Mouse (Mus musculus) adrenal gland, postnatal 25 days (tissue): ENCODE data around the gene Hoxa4. TPM values are rescaled to one million over a fixed set of nuclear protein-coding genes. Genes with fewer than 3 reads are reported as not detected.

Experiments
- DNase-seq: peaks from one replicate; pipeline ENCODE4 v3.0.0; 2021; ENCODE audit warnings: mixed read lengths
- total RNA-seq: library from RNA; stranded (reverse); gene quantifications from 2 replicates; pipeline ENCODE4 v1.2.3, GENCODE M21; 2021

Gene Hoxa4
- total RNA-seq, 1 experiment from 2014 or later, result 3.8 TPM

GRCm38 (mm10) chr6:52216691-52217458 is 25.3 kb upstream of the Hoxa4 start:
- DNase-seq, result peak; percentile 48

GRCm38 (mm10) chr6:52215771-52216535 is 24.4 kb upstream of the Hoxa4 start:
- peak; percentile 32 for DNase-seq

GRCm38 (mm10) chr6:52215070-52215469 is 23.5 kb upstream of the Hoxa4 start:
- DNase-seq, result no peak

- DNase-seq, result no peak
Observed at GRCm38 (mm10) chr6:52214271-52214670, 22.7 kb upstream of the Hoxa4 start.

- peak; percentile 73 for DNase-seq
Observed at GRCm38 (mm10) chr6:52213119-52213986, 21.8 kb upstream of the Hoxa4 start, which contains the start of the genes Hoxa3 and Gm28308. TSS of gene Hoxa3 (minus strand) at chr6:52213336. TSS of gene Gm28308 (minus strand) at chr6:52213339.

GRCm38 (mm10) chr6:52212556-52213118 is 21.1 kb upstream of the Hoxa4 start:
- peak; percentile 59 for DNase-seq

GRCm38 (mm10) chr6:52211961-52212360 is 20.4 kb upstream of the Hoxa4 start:
- peak; percentile 27 for DNase-seq

- DNase-seq, result peak; percentile 85
Observed at GRCm38 (mm10) chr6:52211170-52211935, 19.8 kb upstream of the Hoxa4 start.

- peak; percentile 14 for DNase-seq
Observed at GRCm38 (mm10) chr6:52209685-52210046, 18.1 kb upstream of the Hoxa4 start.

- no peak for DNase-seq
Observed at GRCm38 (mm10) chr6:52208868-52209684, 17.5 kb upstream of the Hoxa4 start.

GRCm38 (mm10) chr6:52208072-52208867 is 16.7 kb upstream of the Hoxa4 start, which contains the start of gene Hoxa6:
TSS of gene Hoxa6 (minus strand) at chr6:52208722.
- peak; percentile 81 for DNase-seq

- no peak for DNase-seq
Observed at GRCm38 (mm10) chr6:52207684-52207976, 16.1 kb upstream of the Hoxa4 start.

- no peak for DNase-seq
Observed at GRCm38 (mm10) chr6:52206882-52207683, 15.5 kb upstream of the Hoxa4 start.

- DNase-seq, result peak; percentile 21
Observed at GRCm38 (mm10) chr6:52205638-52206621, 14.4 kb upstream of the Hoxa4 start.

- DNase-seq, result no peak
Observed at GRCm38 (mm10) chr6:52205221-52205620, 13.7 kb upstream of the Hoxa4 start.

GRCm38 (mm10) chr6:52204050-52204752 is 12.6 kb upstream of the Hoxa4 start, which contains the start of gene Hoxa5:
TSS of gene Hoxa5 (minus strand) at chr6:52204587.
- peak; percentile 91 for DNase-seq
